Mouse (Mus musculus): ENCODE measurements at regions not wholly inside any gene's neighbourhood (a gene's known extent, or its start where the extent isn't known, plus 50 kb on each side); places are given as distances from the start of the nearest gene placed in this dataset.

GRCm38 (mm10) chr6:127348770-127349409 lies 97.8 kb upstream of the Parp11 start:
- no peak for DNase-seq (ENCODE audit: low spot score)

- no peak for DNase-seq (ENCODE audit: low spot score)
Measured at GRCm38 (mm10) chr6:127349479-127350110, 97.0 kb upstream of the Parp11 start.

DNA sequence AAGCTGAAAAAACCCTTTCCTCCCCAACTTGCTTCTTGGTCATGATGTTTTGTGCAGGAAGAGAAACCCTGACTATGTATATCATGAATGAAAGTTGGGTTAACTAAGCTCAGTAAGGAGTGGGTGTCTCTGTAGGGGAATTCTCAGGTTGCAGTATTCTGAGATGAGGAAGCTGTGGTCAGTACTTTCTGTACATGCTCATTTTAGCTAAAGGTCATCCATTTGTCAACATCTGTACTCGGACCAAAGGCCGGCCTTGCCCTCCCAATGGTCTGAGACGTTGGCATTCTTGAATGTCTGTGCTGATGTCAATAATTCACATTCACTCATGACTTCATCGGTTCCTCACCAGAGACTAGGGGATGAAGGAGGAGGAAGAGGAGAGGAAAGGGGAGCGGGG lies 94.9 kb upstream of the Parp11 start:
- DNase-seq (ENCODE audit: low spot score) = no peak

GRCm38 (mm10) chr6:127355112-127355511 lies 91.5 kb upstream of the Parp11 start:
- no peak for DNase-seq (ENCODE audit: low spot score)

DNA sequence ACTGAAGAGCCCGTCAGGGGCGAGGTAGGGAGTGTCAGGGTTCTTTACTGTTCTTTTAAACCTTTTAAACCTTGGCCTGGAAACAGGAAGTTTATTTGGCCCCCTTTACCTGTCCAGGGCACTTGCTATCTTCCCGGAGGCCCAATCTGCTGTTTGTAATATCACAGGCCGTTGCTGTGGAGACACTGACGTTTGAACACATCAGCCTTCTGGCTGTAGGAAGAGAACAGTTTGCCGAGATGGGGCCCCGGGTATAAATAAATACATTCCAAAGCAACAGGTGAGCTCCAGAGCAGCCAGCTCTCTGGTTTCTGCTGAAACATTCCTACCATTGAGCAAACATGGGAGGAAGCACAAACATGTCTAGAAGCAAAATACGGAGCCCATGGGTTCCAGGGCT lies 90.2 kb upstream of the Parp11 start:
- no peak for DNase-seq (ENCODE audit: low spot score)

GRCm38 (mm10) chr6:127358805-127359204 lies 87.8 kb upstream of the Parp11 start:
- DNase-seq (ENCODE audit: low spot score) = no peak

DNA sequence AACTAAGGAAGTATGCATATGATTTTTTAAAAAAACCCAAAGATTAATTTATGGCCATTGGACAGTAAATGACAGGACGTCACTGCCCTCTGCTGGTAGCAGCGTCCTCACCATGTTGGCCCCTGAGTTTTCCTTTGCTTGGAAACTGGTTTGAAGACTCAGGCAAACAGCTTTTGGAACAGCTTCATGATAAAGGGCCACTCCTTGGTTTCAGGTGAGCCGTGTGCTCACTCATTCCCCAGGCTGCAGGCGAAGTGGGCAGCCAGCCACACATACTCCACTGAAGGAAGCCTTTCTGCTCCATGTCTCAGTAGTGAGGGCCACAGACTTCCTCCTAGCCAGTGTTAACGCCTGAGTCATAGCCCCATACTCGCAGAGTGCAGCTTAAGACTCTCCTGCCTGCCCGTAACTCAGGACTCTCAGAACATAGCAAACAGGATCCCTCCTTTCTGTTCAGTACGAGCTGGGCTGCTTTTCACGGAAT lies 87.2 kb upstream of the Parp11 start:
- peak; percentile 66 for DNase-seq (ENCODE audit: low spot score)

GRCm38 (mm10) chr6:127362166-127362565 lies 84.5 kb upstream of the Parp11 start:
- DNase-seq (ENCODE audit: low spot score) = no peak

DNA sequence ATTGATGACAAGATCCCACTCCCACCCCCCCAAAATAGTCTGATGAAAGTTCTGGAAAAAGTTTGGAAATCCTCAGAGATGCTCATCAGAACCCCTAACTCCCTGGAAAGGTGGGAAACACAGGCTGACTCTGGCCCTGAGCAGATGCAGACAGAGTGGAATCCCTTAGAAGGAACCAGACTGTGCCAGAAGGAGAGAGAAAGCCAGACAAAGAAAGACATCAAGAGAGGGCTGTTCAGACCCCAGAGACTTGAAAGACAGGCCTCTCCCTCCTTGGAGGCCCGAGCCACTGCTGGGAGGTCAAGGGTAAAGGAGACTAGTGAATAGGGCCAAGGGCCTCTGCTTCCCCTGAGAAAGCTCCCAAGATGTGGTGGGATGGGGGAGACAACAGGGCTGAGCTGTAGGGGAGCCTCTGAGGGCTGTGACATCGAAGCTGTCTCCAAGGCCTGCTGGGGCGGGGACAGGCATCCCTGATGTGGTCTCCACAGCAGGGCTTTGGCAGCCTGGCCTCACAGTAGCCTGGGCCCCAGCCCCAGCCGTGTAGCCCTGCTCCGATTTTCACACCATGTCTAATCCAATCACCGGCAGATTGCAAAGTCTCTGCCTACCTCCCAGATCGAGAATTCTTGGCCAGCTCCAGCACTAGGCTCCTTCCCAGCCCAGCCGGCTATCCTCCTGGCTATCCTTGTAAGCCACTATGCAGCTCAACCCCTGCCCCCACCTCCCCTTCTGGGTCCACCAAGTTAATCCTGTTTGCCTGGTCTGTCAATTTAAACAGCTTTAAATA lies 83.5 kb upstream of the Parp11 start:
- no peak for DNase-seq (ENCODE audit: low spot score)

DNA sequence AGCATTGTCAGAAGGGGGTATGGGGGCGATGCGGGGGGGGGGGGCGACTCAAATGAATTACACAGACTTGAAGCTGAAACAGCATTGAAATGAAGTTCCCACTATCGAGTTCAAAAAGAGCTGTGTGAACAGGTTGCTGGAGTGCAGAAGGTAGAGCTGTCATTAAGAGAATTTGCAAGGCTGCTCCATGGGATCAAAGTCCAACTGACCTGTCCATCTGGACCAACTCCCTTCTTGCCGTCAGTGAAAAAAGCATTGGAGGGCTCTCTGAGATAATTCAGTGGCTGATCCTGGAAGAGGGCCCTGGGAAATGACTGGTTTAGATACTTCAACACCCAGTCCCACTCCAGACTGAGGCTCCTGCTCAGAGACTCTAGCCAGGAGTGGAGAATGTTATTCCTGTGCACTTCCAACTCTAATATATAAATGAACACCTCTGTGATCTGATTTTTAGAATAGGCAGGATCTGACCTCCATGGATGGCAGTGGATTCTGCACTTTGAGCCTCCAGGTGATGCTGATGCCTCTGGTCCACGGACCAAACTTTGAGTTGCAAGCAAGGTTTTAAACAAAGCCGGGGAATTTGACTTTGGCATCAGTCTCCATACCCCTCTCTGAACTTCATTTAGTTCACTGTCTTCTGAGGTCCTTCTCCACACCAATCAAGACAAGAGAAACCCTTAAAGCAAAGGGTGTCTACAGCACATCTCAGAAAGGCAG lies 82.6 kb upstream of the Parp11 start:
- no peak for DNase-seq (ENCODE audit: low spot score)

DNA sequence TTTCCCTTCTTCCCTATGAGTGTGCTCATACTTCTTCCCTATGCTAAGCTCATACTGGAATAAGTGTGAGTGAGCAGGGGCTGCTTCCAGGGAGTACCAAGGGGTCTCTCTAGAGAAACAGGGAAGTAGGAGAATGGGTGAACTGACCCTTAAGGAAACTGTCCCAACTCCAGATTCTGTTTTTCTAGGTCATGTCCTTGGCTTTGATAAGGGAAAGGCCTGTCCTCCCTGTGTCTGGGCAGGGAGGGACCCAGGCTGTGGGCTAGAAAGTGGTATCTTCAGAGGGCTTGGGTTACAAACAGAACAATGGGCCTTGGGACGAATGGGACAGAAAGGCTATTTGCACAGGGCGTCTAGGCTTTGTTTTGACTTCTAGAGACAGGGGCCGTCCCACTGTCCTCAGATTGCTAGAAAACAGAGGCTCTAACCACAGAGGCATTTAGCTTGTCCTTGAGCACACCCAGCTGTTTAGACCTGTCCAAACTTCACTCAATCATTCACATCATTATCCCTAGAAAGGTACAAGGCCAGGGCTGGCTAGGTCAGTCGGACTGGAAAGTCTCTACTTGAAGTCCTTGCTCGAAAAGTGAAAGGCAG lies 82.0 kb upstream of the Parp11 start:
- DNase-seq (ENCODE audit: low spot score) = no peak

DNA sequence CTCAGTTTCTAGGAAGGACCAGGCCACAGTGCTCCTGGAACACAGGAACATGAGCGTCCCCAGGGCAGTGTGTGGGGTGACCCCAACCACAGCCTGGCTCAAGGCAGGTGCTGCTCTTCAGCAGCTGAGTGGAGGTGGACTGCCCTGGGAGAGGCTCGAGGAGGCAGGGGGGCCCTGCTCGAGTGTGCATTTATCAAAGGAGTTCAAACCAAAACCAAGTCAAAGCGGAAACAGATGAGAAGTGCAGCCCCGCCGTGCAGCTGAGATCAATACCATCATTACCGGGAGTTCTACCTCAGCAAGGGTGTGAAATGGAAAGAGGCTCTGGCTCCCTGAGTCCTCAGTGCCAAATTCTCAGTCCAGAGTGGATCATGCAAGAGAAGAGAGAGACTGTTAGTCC lies 81.4 kb upstream of the Parp11 start:
- no peak for DNase-seq (ENCODE audit: low spot score)

- DNase-seq (ENCODE audit: low spot score) = no peak
Measured at GRCm38 (mm10) chr6:127365651-127366050, 81.0 kb upstream of the Parp11 start.

DNA sequence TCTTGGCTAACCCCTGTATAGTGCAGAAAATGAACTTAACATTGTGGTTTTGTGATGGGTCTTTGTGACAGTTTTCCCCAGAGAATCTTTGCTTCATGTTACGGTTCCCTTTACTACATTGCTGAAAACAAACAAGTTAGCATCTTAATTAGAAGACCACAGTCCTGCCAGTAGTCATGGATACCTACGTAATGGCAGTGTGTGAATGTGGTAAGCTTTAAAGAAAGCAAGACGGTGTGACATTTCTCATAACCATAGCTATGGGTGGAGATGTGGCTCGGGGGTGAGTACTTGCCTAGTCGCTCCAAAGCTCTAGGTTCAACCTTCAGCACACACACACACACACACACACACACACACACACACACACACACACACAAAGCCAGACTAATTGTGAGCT lies 73.6 kb upstream of the Parp11 start:
- no peak for DNase-seq (ENCODE audit: low spot score)

DNA sequence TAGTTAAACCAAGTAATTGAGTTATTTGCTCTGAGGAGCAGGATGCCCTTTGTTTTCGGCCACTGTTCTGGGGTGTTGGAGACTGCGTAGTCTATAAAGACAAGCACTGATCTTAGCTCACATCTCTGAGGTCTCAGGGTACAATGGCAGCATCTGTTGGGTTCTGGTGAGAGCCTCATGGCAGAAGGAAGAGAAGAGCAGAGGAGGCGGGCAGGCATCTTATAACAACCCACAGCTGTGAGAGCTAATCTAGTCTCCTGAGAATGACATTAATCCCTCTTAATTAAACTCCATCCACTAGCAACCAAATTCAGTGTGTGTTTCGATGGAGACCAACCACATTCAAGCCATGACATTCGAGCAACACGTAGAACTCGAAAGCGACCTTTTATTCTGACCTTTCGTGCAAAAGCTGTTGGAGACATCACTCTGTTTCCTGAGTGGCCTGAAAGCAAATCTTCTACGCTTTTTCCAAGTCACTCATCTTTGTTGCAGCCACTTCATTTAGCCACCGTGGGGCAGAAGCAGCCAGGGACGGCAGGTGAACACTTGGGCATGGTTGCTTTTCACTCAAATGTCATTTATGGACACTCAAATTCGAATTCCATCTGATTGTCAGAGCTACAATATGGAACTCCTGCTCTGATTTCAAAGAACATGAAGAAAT lies 72.7 kb upstream of the Parp11 start:
- DNase-seq (ENCODE audit: low spot score) = no peak

DNA sequence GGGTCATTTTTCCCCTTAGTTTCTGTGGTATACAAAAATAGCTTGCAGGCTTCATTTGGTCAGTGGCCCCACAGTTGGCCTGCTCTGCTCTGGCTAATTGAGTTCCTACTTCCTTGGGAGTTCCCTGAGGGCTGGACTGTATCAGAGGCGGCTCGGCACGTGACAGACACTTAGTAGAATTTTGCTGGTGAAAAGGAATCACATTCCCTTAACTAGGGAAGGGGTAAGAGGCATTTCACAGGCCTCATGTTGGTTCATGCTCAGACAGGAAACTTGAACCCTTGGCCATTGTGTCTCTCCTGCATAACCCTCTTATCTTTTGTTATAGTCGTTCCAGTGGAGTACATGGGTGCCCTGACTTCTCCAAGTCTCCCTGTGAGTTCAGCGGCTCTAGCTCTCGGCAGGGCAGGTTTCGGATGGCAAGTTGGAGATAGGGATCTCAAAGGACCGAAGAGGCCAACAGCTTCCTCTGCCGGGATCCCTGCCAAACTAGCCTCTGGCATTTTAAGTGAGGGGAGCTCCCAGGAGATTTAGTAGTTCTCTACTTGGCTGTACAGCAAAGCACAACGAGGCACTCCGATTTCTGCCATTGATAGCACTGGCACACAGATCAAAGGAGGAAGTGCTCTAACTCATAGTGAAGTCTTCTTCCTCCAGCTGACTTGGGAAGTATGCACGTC lies 72.0 kb upstream of the Parp11 start:
- DNase-seq (ENCODE audit: low spot score) = no peak

GRCm38 (mm10) chr6:127375144-127375529 lies 71.5 kb upstream of the Parp11 start:
- DNase-seq (ENCODE audit: low spot score) = no peak

- DNase-seq (ENCODE audit: low spot score) = no peak
Measured at GRCm38 (mm10) chr6:127375711-127376199, 70.9 kb upstream of the Parp11 start.

DNA sequence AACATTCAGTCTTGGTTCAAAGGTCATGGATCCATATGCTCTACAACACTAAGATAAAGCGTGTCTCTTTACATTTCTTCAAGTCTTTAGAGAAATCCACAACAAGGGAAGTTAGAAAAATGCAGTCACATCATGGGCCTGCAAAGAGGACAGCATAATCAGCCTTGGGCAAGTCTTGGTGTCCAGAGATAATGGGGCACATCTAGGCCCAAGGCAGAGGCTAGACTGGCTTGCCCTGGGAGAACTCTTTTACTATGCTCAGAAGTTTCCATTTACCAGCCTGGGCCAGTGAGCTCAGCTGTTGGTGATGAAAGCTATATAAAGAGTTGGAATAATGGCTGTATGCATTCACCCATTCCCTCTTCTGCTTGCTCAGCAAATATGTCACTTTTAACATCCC lies 67.9 kb upstream of the Parp11 start:
- DNase-seq (ENCODE audit: low spot score) = no peak

GRCm38 (mm10) chr6:127379511-127379910 lies 67.1 kb upstream of the Parp11 start:
- DNase-seq (ENCODE audit: low spot score) = no peak

Measured in c-Kit-positive CD71-positive TER-119-positive erythroid progenitor cells, embryonic 14.5 days (primary cell).